Mouse (Mus musculus) B cell, adult 67 days (primary cell): ENCODE measurements around the gene Wt1. TPM values are rescaled to one million over a fixed set of nuclear protein-coding genes. Genes with fewer than 3 reads are reported as not detected.

Source experiments
- total RNA-seq, 2 experiments: library from RNA; stranded (reverse); gene quantifications; 4 replicates each; pipeline ENCODE4 v1.2.4; 2023

The Wt1 gene
- total RNA-seq = not detected

DNA sequence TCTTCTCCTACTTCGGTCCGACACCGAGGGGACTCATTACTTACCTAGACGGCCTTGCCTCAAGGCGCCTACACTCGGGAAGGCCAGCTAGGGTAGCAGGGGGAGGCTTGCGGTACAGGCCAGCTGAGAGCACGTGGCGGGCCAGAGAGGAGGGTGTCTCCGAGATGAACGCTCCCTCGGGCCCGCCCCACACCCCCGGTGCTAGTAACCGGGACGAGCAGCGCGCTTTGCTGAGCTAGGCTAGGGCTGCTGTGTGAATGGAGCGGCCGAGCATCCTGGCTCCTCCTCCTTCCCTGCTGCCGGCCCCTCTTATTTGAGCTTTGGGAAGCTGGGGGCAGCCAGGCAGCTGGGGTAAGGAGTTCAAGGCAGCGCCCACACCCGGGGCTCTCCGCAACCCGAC is at the start of gene Wt1:
Wt1 (plus strand) TSS at position 251 of the 400 bp plus-strand sequence.

DNA sequence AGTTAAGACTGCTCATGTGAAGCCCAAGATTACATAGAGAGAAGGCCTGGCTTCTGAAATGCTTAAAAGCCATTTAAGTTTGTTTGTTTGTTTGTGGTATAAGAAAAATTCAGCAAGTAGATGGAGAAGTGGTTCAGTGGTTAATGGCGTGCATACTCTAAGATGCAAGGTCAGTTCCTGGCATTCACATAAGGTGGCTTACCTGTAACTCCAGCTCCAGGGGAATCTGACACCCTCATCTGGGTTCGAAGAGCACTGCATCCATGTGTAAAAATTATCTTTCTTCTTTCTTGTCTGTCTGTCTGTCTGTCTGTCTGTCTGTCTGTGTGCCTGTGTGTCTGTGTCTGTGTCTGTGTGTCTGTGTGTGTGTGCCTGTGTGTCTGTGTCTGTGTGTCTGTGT is 34.6 kb upstream of the Wt1 start, which contains the start of gene Gm11060:
Gm11060 (plus strand) TSS at position 301 of the 400 bp plus-strand sequence.

Other genes starting within 250 kb of the Wt1 start
- 100 to 1,000 TPM; 129 TPM for gene Eif3m, start 109.4 kb upstream of the Wt1 start, total RNA-seq
- not detected for gene Gm11060, start 34.5 kb upstream of the Wt1 start, total RNA-seq
- not detected for gene Them7, start 97.8 kb downstream of the Wt1 start, total RNA-seq